Mouse (Mus musculus) bone marrow, adult 2 months (tissue): ENCODE results near the gene Polr1d.

ENCODE experiments used
- CTCF ChIP-seq: fragments of 200-500 bp; IDR thresholded peaks from 2 replicates; pipeline ENCODE4 v1.5.1; 2011; ENCODE audit warnings: low read length, control low read depth; ENCODE audit not compliant: control insufficient read depth, insufficient read depth
- POLR2A ChIP-seq: fragments of 200-500 bp; IDR thresholded peaks from 2 replicates; pipeline ENCODE4 v1.6.1; 2011; ENCODE audit warnings: low read depth, mild to moderate bottlenecking, control low read depth, low read length, borderline replicate concordance; ENCODE audit not compliant: control insufficient read depth

DNA sequence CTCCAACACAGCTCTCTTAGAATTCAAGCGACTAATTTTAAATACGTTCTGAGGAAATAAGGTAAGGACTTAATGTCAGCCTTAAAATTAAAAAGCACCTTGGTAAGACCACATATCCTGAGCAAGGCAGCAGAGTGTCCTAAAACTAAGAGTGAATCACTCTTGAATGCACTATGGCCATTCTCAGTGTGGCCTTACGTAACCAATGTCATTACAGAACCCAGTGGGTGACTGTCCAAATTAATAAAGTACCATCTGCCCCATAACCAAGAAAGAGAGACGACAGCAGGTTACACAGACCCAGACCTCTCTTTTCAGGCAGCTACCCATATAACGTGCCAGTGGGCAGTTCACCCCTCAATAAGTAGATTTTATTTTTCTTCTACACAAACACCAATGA lies 18.2 kb upstream of the Polr1d start:
- TF ChIP-seq CTCF (no peak), POLR2A (no peak)
